Mouse (Mus musculus) adrenal gland, postnatal 14 days (tissue): ENCODE data around the gene Clmp. TPM values are rescaled to one million over a fixed set of nuclear protein-coding genes. Genes with fewer than 3 reads are reported as not detected.

Experiments
- DNase-seq: peaks from one replicate; pipeline ENCODE4 v3.0.0; 2021; ENCODE audit warnings: mixed read lengths
- long read RNA-seq, 2 experiments: library from polyadenylated mRNA; stranded (forward); transcript quantifications; one replicate each; pipeline ENCODE4 v2.0.0; 2021
- total RNA-seq: library from RNA; stranded (reverse); gene quantifications from 2 replicates; pipeline ENCODE4 v1.2.3, GENCODE M21; 2021

The Clmp gene
- total RNA-seq: 6.5 and 7.4 TPM in 2 replicates
- long read RNA-seq, experiment 1, full-length matches to known transcripts: 1 of 2 reads
- long read RNA-seq, experiment 1, partial matches to known transcripts: 0 of 2 reads
- long read RNA-seq, experiment 1, other reads (novel, unspliced or antisense): 1 of 2 reads
- long read RNA-seq, experiment 2, full-length matches to known transcripts: 1 of 2 reads
- long read RNA-seq, experiment 2, partial matches to known transcripts: 0 of 2 reads
- long read RNA-seq, experiment 2, other reads (novel, unspliced or antisense): 1 of 2 reads

GRCm38 (mm10) chr9:40685801-40686420 is at the start of gene Clmp:
Clmp (plus strand) TSS chr9:40685962.
- peak; percentile 27 for DNase-seq

- DNase-seq: peak; percentile 79
Observed at GRCm38 (mm10) chr9:40636054-40636453, 49.7 kb upstream of the Clmp start.

- DNase-seq: no peak
Observed at GRCm38 (mm10) chr9:40637705-40638393, 47.9 kb upstream of the Clmp start.

- DNase-seq: peak; percentile 37
Observed at GRCm38 (mm10) chr9:40638394-40639049, 47.2 kb upstream of the Clmp start.

GRCm38 (mm10) chr9:40639536-40640187 is 46.1 kb upstream of the Clmp start:
- DNase-seq: no peak

GRCm38 (mm10) chr9:40641318-40641717 is 44.4 kb upstream of the Clmp start:
- DNase-seq: no peak

- DNase-seq: no peak
Observed at GRCm38 (mm10) chr9:40642470-40643220, 43.1 kb upstream of the Clmp start.

GRCm38 (mm10) chr9:40649444-40649843 is 36.3 kb upstream of the Clmp start:
- DNase-seq: no peak

- DNase-seq: no peak
Observed at GRCm38 (mm10) chr9:40649983-40650382, 35.8 kb upstream of the Clmp start.

- no peak for DNase-seq
Observed at GRCm38 (mm10) chr9:40651239-40651859, 34.4 kb upstream of the Clmp start.

GRCm38 (mm10) chr9:40652757-40653156 is 33.0 kb upstream of the Clmp start:
- DNase-seq: no peak

- DNase-seq: no peak
Observed at GRCm38 (mm10) chr9:40666190-40666803, 19.5 kb upstream of the Clmp start.

- DNase-seq: no peak
Observed at GRCm38 (mm10) chr9:40670313-40670712, 15.4 kb upstream of the Clmp start, which contains the start of gene Gm21915. Gm21915 (plus strand) TSS chr9:40670613.

GRCm38 (mm10) chr9:40671323-40671930 is 14.3 kb upstream of the Clmp start:
- no peak for DNase-seq

- no peak for DNase-seq
Observed at GRCm38 (mm10) chr9:40675203-40675958, 10.4 kb upstream of the Clmp start.

- no peak for DNase-seq
Observed at GRCm38 (mm10) chr9:40678653-40679052, 7.1 kb upstream of the Clmp start.

GRCm38 (mm10) chr9:40686421-40686899 is 698 bp downstream of the Clmp start:
- DNase-seq: no peak

- no peak for DNase-seq
Observed at GRCm38 (mm10) chr9:40687053-40687452, 1.3 kb downstream of the Clmp start.

GRCm38 (mm10) chr9:40687553-40687952 is 1.8 kb downstream of the Clmp start:
- DNase-seq: no peak
